Mouse (Mus musculus): ENCODE measurements around the gene Ppm1a.
"Not testable (repeated sequence)": the region's sequence is repeated elsewhere in the genome, so short reads cannot be mapped to it uniquely, and the experiment has no call there.

Gene Ppm1a

GRCm38 (mm10) chr12:72761649-72762261, 4.5 kb downstream of the Ppm1a start:
- DNase-seq (ENCODE audit: low spot score in 2 of 2): peak; percentile 73 to 86

- DNase-seq (ENCODE audit: low spot score in 2 of 2): no peak
Measured at GRCm38 (mm10) chr12:72762502-72762901, 5.2 kb downstream of the Ppm1a start.

GRCm38 (mm10) chr12:72763156-72763555, 5.9 kb downstream of the Ppm1a start:
- DNase-seq (ENCODE audit: low spot score in 2 of 2): no peak

- no peak for DNase-seq (ENCODE audit: low spot score in 2 of 2)
Measured at GRCm38 (mm10) chr12:72767809-72768208, 10.6 kb downstream of the Ppm1a start.

- no peak for DNase-seq (ENCODE audit: low spot score in 2 of 2)
Measured at GRCm38 (mm10) chr12:72768230-72768629, 11.0 kb downstream of the Ppm1a start.

- DNase-seq (ENCODE audit: low spot score in 2 of 2): no peak
Measured at GRCm38 (mm10) chr12:72769546-72770230, 12.4 kb downstream of the Ppm1a start.

GRCm38 (mm10) chr12:72771153-72771552, 13.9 kb downstream of the Ppm1a start:
- no peak for DNase-seq (ENCODE audit: low spot score in 2 of 2)

- DNase-seq (ENCODE audit: low spot score in 2 of 2): no peak
Measured at GRCm38 (mm10) chr12:72771711-72772110, 14.5 kb downstream of the Ppm1a start.

GRCm38 (mm10) chr12:72773921-72774320, 16.7 kb downstream of the Ppm1a start:
- no peak for DNase-seq (ENCODE audit: low spot score in 2 of 2)

GRCm38 (mm10) chr12:72777244-72777643, 20.0 kb downstream of the Ppm1a start:
- DNase-seq (ENCODE audit: low spot score in 2 of 2): no peak

GRCm38 (mm10) chr12:72780136-72780535, 22.9 kb downstream of the Ppm1a start:
- DNase-seq (ENCODE audit: low spot score in 2 of 2): no peak

- not testable (repeated sequence) for DNase-seq (ENCODE audit: low spot score in 2 of 2)
Measured at GRCm38 (mm10) chr12:72782786-72783185, 25.5 kb downstream of the Ppm1a start.

- DNase-seq (ENCODE audit: low spot score in 2 of 2): no peak
Measured at GRCm38 (mm10) chr12:72785183-72785930, 28.1 kb downstream of the Ppm1a start.

- DNase-seq (ENCODE audit: low spot score in 2 of 2): no peak
Measured at GRCm38 (mm10) chr12:72786551-72786950, 29.3 kb downstream of the Ppm1a start.

- no peak for DNase-seq (ENCODE audit: low spot score in 2 of 2)
Measured at GRCm38 (mm10) chr12:72786986-72787385, 29.7 kb downstream of the Ppm1a start.

GRCm38 (mm10) chr12:72790538-72790937, 33.3 kb downstream of the Ppm1a start:
- peak; percentile 76 to 78 for DNase-seq (ENCODE audit: low spot score in 2 of 2)

GRCm38 (mm10) chr12:72792320-72793091, 35.3 kb downstream of the Ppm1a start:
- no peak for DNase-seq (ENCODE audit: low spot score in 2 of 2)

GRCm38 (mm10) chr12:72793983-72794382, 36.7 kb downstream of the Ppm1a start:
- DNase-seq (ENCODE audit: low spot score in 2 of 2): no peak

- no peak for DNase-seq (ENCODE audit: low spot score in 2 of 2)
Measured at GRCm38 (mm10) chr12:72809798-72810197, 52.5 kb downstream of the Ppm1a start.

GRCm38 (mm10) chr12:72811588-72811987, 54.3 kb downstream of the Ppm1a start:
- DNase-seq (ENCODE audit: low spot score in 2 of 2): no peak

GRCm38 (mm10) chr12:72820940-72821431, 63.7 kb downstream of the Ppm1a start:
- no peak for DNase-seq (ENCODE audit: low spot score in 2 of 2)

GRCm38 (mm10) chr12:72821589-72821988, 64.3 kb downstream of the Ppm1a start:
- DNase-seq (ENCODE audit: low spot score in 2 of 2): no peak

Measured in spleen, postnatal 4 days (tissue).